Mouse (Mus musculus) lung, postnatal 10 days (tissue): Measurements from ENCODE around the gene Ppp2ca.
A peak's percentile ranks its signal among the peaks of the same experiment; 100 is the strongest.
"Not testable (repeated sequence)": the region's sequence is repeated elsewhere in the genome, so short reads cannot be mapped to it uniquely, and the experiment has no call there.

ENCODE experiments used
- DNase-seq: peaks from one replicate; pipeline ENCODE4 v3.0.0; 2021

Ppp2ca gene

GRCm38 (mm10) chr11:52097016-52097415 lies 1.5 kb upstream of the Ppp2ca start:
- peak; percentile 20 for DNase-seq

- DNase-seq, result no peak
These were observed 885 bp upstream of the Ppp2ca start for GRCm38 (mm10) chr11:52097596-52097995.

DNA sequence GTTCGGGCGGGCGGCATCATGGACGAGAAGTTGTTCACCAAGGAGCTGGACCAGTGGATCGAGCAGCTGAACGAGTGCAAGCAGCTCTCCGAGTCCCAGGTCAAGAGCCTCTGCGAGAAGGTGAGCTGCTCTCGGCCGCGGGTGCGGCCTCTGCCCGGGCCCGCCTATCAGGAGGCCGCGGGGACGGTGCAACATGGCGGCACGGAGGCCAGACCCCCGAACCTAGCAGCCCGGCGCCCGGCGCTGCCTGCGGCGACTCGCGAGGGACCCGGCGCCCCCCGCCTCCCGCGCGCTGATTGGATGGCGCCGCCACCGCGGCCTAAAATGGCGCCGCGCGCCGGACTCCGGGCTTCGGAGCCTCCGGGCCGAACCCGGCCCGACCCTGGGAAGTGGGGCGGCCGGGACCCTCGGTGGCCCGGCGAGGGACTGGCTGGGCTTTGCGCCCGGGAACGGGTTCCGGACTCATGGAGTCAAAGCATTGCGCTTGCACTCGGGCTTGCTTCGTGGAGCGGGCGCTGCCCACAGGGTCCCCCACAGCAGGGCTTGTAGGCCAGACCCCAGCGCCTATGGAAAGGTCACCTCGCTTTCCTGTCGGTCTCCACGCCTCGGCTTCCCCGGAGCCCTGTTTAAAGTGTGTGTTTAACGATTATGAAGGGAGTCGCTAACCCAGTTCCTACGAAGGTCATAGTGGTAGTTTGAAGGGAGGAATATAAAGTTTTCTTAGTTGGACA lies 715 bp downstream of the Ppp2ca start:
- peak; percentile 82 for DNase-seq

DNA sequence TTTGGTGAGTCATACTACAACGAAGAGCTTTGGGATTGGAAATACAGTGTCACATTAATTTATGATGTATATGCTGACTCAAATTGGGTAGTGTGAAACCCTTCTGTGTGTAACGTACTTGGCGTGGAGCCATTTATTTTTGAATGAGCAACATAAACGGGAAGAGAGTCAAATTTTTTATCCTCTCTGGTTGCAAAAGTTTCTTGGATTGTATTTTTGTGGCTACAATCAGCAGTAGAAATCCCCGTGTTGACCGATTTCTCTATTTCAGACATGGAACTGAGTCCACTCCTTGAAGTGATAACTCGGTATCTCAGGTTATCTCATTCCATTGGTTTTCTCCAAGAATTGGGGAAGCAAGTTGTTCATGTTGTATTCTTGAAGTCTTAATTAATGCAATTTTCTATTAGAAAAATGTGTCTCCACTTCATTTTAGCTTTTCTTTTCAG lies 1.3 kb downstream of the Ppp2ca start:
- peak; percentile 14 for DNase-seq

- DNase-seq, result no peak
These were observed 4.5 kb downstream of the Ppp2ca start for GRCm38 (mm10) chr11:52102977-52103376.

- no peak for DNase-seq
These were observed 7.0 kb downstream of the Ppp2ca start for GRCm38 (mm10) chr11:52105503-52105902.

DNA sequence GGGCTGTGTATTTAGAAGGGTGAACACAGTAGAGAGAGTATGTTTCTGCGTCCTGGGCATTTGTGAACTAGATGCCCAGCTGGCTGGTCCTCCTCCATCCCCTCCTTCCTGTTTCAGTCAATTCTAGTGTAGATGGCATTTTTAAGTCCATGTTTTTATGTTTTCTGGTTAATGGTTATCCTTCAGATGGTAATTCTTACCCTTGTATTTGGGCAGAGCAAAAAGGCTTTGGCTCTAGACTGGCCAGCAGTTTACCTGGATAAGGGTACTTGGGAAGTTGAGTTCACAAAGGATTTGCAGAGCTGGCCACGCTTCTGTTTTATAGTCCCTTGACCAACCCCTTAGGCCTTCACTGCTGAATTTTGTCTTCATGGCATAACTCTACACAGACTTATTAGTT lies 7.6 kb downstream of the Ppp2ca start:
- no peak for DNase-seq

GRCm38 (mm10) chr11:52106438-52106837 lies 8.0 kb downstream of the Ppp2ca start:
- DNase-seq, result no peak

DNA sequence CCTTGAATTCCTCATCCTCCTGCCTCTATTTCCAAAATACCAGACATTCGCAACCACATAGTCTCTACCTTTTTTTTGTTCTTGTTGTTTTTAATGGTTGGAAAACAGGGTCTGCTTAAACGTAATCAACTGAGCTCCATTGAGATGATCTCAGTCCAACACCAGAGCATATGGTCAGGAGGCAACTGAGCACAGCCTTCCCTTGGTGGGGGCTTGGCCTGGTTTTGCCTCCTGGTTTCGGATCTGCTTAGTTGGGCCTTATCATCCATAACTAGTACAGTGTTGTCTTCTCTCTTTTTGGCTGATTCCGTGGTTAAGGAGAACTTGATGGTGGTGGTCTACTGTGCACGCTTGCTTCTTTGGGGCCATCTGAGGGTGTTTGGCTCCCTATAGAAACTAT lies 10.3 kb downstream of the Ppp2ca start:
- DNase-seq, result no peak

DNA sequence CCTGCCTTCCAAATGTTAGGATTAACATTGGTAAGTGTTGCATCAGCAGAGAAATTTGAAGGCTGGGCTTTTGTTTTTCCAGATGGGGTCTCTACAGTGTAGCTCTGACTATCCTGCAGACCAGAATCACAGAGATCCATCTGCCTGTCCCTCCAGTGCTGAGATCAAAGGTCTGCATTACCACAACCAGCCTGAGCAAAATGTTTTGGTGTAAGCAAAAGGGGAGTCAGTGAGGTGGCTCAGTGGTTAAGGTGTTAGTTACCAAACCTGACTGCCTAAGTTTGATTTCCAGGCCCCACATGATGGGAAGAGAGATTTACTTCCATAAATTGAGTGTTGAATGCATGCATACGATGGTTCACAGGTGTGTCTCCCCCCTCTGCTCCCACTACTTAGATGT lies 10.9 kb downstream of the Ppp2ca start:
- DNase-seq, result no peak

GRCm38 (mm10) chr11:52115479-52115878 lies 17.0 kb downstream of the Ppp2ca start:
- no peak for DNase-seq

DNA sequence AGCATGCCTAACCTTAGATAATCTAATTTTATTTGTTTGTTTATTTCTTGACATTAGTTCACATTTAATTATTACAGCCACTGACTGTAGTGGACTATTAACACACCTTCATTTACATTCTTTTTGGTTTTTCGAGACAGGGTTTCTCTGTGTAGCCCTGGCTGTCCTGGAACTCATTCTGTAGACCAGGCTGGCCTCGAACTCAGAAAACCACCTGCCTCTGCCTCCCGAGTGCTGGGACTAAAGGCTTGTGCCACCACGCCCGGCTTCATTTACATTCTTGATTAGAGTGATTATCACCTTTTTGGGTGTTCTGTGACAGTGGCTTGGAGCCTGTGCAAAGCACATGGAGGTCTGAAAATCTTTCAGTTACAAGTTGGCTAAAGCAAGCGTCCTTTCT lies 17.6 kb downstream of the Ppp2ca start:
- DNase-seq, result not testable (repeated sequence)

DNA sequence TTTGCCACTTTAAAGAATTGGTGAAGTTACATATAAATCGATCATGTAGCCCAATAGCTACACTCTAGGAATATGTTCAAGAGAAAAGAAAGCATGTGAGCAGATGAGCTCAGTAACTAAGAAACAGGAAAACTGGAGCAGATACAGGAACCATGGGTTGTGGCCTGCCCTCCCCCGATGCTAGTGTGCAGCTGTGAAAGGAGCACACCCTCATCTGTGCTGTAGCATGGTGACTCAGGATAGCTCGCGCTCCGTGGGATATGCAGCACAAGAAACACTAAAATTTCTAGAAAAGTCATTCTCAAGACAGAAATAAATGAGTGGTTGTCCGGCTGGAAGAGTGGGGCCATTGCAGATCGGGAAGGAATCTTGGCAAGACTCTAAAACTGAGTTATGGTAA lies 18.7 kb downstream of the Ppp2ca start:
- no peak for DNase-seq

- not testable (repeated sequence) for DNase-seq
These were observed 21.9 kb downstream of the Ppp2ca start for GRCm38 (mm10) chr11:52120415-52120814.

GRCm38 (mm10) chr11:52122045-52122444 lies 23.6 kb downstream of the Ppp2ca start:
- DNase-seq, result no peak

- no peak for DNase-seq
These were observed 26.0 kb downstream of the Ppp2ca start for GRCm38 (mm10) chr11:52124468-52124867.

- DNase-seq, result no peak
These were observed 28.7 kb downstream of the Ppp2ca start for GRCm38 (mm10) chr11:52127169-52127568.

DNA sequence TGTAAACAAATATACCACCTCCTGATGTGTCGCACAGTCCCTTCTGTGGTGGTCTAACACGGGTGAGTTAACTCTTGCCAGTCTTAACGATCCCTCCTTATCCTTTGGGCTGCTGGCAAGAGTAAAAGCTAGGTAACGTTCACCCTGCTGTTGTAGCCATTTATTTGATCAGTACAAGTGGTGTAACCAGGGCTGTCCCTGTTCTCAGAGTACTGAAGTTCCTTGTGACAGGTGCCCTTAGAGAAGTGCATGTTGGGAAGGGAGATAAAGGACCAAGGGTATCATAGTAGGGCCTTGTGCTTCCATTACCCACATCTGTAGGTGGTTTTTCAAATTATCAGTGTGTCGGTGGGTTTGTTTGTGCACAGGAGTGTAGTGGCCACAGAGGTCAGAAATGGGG lies 29.3 kb downstream of the Ppp2ca start:
- no peak for DNase-seq

GRCm38 (mm10) chr11:52128316-52129061 lies 30.0 kb downstream of the Ppp2ca start:
- DNase-seq, result no peak

GRCm38 (mm10) chr11:52129171-52129570 lies 30.7 kb downstream of the Ppp2ca start:
- peak; percentile 17 for DNase-seq

DNA sequence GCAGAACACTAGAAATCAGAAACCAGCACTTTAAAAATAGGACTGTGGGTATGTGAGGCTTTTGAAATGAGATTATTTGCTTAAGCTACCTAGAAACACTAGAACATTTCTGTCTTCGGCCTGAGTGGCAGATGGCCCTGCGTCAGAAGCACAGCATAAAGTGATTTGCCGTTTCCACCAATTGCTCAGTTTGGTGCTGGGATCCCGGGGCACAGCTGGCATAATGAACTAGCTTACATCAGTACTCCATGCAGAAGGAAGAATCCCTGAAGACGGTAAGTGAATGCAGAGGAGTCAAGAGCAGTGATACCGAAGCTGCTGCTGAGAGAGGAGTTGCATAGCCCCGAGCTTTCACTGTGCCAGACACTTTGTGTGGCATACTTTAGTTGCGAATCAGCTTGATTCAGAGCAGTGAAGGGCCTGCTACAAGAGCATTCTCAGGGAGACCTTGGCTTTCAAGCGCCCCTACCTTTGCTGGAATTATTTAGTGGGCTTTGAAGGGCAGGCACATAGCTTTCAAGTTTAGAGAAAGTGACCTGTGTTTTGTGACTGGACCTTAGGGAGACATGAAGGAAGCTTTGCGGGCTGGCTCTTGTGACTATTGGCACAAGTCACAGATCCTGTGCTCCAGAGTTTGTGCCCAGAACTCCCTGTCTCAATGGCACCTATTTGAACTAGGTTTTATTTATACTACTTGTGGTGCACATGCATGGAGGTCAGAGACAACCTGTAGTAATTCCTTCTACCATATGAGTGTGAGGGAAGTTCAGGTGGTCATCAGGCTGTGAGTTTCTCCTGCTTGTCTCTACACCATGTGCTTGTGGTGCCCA lies 31.4 kb downstream of the Ppp2ca start:
- DNase-seq, result no peak

GRCm38 (mm10) chr11:52130451-52131068 lies 32.1 kb downstream of the Ppp2ca start:
- DNase-seq, result no peak

DNA sequence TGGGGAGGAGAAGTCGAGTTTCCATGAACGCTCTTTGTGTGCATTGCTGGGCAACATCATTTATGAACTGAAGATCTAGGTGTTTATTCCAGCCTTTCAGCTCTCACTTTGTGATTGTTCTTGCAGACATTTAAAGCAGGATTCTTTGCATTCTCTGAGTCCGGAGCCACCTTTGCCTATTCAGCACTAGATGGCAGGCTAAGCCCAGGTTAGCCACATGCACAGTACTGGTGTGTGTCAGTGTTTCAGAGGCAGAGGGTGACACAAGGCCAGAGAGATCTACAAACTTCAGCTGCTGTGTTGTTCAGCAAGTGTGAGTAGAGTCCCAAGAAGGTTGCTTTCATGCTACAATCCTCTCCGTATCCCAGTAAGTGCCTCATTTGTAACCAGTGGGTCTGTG lies 45.2 kb downstream of the Ppp2ca start:
- peak; percentile 67 for DNase-seq
